Mouse (Mus musculus) macrophage (primary cell): ENCODE data around the gene Ralgapa2. TPM values are rescaled to one million over a fixed set of nuclear protein-coding genes. Genes with fewer than 3 reads are reported as not detected.
A peak's percentile ranks its signal among the peaks of the same experiment; 100 is the strongest.

Source experiments
- H3K27ac ChIP-seq: fragments of 350-480 bp; formaldehyde crosslinking; 2 replicates; pipeline ENCODE4 v1.9.0; 2021
- H3K36me3 ChIP-seq: fragments of 350-480 bp; formaldehyde crosslinking; 2 replicates; pipeline ENCODE4 v1.9.0; 2021; ENCODE audit errors: inconsistent target
- H3K4me3 ChIP-seq: fragments of 350-480 bp; formaldehyde crosslinking; 2 replicates; pipeline ENCODE4 v1.9.0; 2021; ENCODE audit errors: inconsistent target
- H3K79me2 ChIP-seq: fragments of 350-480 bp; formaldehyde crosslinking; 2 replicates; pipeline ENCODE4 v1.9.0; 2021; ENCODE audit errors: inconsistent target
- WGBS: methylation state at CpG from one replicate; pipeline ENCODE4 v1.1.7; 2026; ENCODE audit warnings: inconsistent platforms; ENCODE audit not compliant: missing documents; 5-methylcytosine and 5-hydroxymethylcytosine counted together
- polyA plus RNA-seq: library from polyadenylated mRNA; stranded (reverse); fragments of 250-400 nt; gene quantifications from 3 replicates; pipeline ENCODE4 v1.2.4, GENCODE M21; 2018; ENCODE audit warnings: inconsistent platforms

Ralgapa2 gene
- polyA plus RNA-seq, 1 experiment from 2014 or later: 10.5 TPM

DNA sequence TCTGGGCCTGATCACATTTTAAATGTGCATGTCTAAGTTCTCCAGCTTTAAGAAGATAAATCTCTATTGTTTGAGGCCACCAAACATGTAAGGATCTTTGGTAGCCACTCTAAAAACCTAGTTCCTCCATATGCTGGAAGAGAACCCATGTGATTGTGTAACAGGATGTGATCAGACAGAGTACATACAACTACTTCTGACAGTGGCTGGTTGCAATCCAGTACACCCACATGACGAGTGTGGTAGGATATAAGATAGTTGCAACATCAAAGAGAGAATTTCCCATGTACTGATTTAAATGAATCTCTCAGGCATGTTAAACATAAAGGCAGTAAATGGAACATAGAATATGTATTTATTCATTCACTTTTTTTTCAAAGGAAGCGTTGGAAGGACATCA, 4.8 kb upstream of the Ralgapa2 start:
- WGBS: 47% methylated on average over 2 of the region's 2 CpGs
- Histone ChIP-seq H3K79me2 (no peaks in the 10 kb centered on the region), H3K27ac (peak overlapping the region; percentile 66), H3K4me3 (no peak overlapping the region), H3K36me3 (no peaks in the 10 kb centered on the region)

DNA sequence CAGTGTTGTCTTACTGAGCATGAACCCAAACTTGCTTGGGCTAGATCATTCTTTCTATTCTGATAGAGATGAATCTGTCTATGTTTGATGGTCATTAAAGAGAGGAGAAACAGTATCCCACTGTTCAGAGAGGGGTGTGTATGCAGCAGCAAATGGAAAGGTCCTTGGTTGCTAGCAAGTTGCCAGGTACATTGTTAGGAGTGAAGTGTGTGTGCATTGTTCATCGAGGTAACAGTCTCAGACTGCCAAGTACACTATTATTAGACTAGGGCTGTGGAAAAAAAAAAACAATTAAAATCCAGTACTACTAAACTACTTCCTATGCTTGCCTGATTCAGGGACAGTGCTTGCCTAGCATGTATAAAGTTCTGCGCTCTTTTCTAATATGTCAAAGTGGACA, 2.9 kb upstream of the Ralgapa2 start:
- Histone ChIP-seq H3K79me2 (peaks cover 14% of the 10 kb centered on the region), H3K27ac (no peak overlapping the region), H3K4me3 (no peak overlapping the region), H3K36me3 (no peaks in the 10 kb centered on the region)
- WGBS: 64% methylated on average over 2 of the region's 2 CpGs

DNA sequence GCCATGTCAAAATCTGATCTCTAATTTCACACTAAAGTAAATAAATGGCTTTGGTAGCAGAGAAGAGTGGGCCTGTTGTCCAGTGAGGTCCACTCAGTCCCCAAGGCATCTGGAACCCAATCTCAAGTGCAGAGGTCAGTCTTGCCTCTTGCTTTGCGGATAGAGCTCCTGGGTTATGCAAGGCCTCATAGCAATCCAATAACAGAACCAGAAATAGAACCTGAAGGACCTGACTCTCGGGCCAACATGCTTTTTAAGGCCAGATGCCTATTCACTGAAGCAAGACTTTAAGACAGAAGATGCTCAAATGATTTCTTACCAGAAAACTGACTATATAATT, 407 bp upstream of the Ralgapa2 start:
- Histone ChIP-seq H3K36me3 (no peaks in the 10 kb centered on the region), H3K27ac (0 out of 2 replicates have a peak overlapping the region, but pooled peaks have one; percentile 17), H3K4me3 (no peak overlapping the region), H3K79me2 (peaks cover 40% of the 10 kb centered on the region)
- 70% methylated on average over 2 of the region's 2 CpGs for WGBS

DNA sequence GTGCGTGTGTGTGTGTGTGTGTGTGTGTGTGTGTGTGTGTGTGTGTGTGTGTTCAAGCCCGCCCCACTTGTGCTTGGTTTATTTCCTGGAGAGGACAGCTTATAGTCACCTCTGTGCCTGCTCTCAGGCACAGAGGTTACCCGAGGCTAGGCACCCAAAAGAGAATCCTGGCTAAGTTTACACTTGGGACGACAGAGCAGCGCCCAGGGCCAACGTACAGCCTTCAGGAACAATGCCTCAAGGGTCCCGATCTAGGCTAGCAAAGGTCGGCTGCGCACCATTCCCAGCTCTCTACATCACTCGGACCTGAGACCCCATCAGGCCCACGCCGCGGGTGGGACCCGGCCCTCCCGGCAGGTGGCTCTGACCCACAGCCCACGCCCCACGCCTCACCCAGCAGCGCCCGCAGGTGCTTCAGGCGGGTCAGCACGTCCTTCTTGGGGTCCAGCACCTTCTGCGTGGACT, 711 bp downstream of the Ralgapa2 start:
- Histone ChIP-seq H3K27ac (peak overlapping the region; percentile 19; the same call in 1 of the 2 replicates), H3K79me2 (peaks cover 51% of the 10 kb centered on the region), H3K4me3 (peak overlapping the region; percentile 57), H3K36me3 (no peaks in the 10 kb centered on the region)
- 0% methylated on average over 20 of the region's 22 CpGs for WGBS

DNA sequence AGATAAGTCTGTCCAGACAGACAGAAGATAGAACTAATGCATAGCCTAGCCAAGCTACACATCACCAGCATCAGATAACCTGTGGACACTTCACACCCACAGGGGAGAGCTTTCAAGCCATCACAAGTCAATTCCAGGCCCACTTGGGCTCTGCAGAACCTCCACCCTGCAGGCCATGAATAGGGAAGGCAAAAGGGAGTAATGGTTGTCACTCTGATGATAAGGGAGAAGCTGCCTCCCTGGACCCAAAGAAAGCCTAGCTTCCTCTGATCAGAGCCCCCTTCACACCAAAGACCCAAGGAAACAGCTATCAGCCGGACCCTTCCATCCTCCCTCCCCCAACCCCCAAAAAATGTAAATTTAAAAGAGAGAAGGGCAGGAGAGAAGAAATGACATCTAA, 1.4 kb downstream of the Ralgapa2 start:
- H3K36me3 ChIP-seq: no peaks in the 10 kb centered on the region
- H3K79me2 ChIP-seq: peaks cover 57% of the 10 kb centered on the region
- H3K27ac ChIP-seq: no peak overlapping the region; the same call in 1 of the 2 replicates
- H3K4me3 ChIP-seq: peak overlapping the region; percentile 57
- WGBS: 56% methylated on average over 1 of the region's 1 CpGs

DNA sequence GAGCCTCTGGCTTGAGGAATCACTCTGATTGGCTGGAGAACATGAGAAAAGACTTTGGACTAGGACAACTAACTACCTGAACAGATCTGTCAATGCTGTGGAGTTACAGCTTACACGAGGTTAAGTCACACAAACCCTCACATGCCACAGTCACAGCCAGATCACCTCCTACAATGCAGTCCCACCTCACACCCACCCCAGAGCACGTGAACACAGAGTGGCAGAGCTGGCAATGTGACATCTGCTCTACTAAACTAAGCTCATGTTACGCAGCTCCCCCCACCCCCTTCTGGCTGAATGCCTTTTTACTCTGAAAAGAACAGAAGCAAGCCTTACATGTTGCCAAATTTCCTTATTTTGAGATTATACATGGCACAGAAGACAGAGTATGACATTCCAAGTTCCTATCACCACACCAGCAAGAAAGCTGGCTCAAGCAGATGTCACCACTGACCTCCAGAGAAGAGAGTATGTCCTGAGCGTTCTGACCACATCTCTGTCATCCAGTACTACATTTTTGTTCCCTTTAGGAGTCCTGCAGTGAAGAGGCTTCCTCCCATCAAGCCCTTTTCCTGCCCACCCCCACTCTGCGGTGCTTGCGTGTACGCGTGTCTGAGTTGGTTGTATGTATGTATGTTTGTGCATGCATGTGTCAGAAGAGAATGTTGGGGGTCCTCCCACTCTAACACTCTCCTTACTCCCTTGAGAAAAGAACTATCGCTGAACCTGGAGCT, 9.4 kb downstream of the Ralgapa2 start:
- H3K4me3 ChIP-seq: no peak overlapping the region

DNA sequence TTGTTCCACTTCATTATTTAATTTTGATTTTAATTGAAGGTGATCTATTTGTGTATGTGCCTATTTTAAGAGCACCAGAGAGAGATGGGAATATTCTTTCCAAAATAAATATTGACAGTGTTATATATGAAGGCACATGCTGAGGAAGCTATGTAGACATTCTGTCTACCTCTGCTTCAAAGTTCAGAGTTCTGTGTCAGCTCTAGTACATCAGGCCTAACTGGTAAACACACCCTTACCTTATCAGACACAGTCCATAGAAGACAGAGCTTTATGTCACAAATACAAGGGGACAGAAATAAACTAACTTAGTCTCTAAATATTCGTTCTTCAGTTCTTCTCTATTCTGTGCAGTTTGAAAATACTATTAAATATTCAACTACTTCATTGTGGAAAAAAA, 12.1 kb downstream of the Ralgapa2 start:
- WGBS: 86% methylated on average over 1 of the region's 1 CpGs
- Histone ChIP-seq H3K4me3 (no peak overlapping the region), H3K27ac (no peak overlapping the region), H3K36me3 (no peaks in the 10 kb centered on the region), H3K79me2 (peaks cover 86% of the 10 kb centered on the region)

More for the DNA sequence above, 9.4 kb downstream of the Ralgapa2 start:
- Histone ChIP-seq H3K79me2 (peaks cover 94% of the 10 kb centered on the region), H3K27ac (no peak overlapping the region), H3K36me3 (no peaks in the 10 kb centered on the region)
- 73% methylated on average over 9 of the region's 9 CpGs for WGBS

DNA sequence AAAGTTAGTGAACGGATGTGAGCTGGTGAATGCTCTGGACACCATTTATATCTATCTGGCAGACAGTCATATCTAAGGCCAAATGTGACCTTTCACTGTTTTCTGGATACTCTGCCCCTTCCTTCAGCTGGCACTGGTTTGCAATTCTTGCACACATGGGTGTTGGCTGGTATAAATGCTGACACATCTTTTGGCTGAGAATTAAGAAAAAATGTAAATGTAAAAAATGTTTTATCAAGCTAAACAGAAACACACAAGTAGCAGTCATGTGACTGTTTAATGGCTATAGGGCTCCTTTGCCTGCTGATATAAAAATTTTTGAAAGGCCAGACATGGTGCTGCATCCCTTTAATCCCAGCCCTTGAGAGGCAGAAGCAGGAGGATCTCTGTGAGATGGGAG, 13.0 kb downstream of the Ralgapa2 start:
- no peak overlapping the region for H3K27ac ChIP-seq
- H3K36me3 ChIP-seq: no peaks in the 10 kb centered on the region
- 100% methylated on average over 1 of the region's 1 CpGs for WGBS

DNA sequence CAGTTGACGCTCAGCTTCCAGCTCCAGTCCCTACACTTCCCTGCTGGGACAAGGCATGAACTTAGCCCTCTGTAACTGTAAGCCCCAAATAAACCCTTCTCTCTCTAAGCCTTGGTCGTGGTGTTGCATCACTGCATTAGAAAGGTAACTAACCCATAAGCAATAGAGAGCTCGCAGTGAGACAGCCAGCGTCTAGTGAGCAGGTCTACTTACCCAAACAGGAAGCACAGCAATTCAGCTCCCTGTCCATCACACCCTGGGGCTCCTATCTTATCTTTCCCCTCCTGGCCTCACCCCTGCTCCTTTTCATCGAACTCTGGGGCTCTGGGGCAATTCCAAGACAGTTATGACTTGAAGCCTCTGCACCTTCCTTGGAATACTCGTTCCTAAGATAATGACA, 13.8 kb downstream of the Ralgapa2 start:
- Histone ChIP-seq H3K27ac (no peak overlapping the region), H3K4me3 (no peak overlapping the region), H3K79me2 (peaks cover 77% of the 10 kb centered on the region), H3K36me3 (no peaks in the 10 kb centered on the region)
- 88% methylated on average over 6 of the region's 6 CpGs for WGBS

More for the DNA sequence above, 13.0 kb downstream of the Ralgapa2 start:
- H3K4me3 ChIP-seq: no peak overlapping the region
- H3K79me2 ChIP-seq: peaks cover 82% of the 10 kb centered on the region

DNA sequence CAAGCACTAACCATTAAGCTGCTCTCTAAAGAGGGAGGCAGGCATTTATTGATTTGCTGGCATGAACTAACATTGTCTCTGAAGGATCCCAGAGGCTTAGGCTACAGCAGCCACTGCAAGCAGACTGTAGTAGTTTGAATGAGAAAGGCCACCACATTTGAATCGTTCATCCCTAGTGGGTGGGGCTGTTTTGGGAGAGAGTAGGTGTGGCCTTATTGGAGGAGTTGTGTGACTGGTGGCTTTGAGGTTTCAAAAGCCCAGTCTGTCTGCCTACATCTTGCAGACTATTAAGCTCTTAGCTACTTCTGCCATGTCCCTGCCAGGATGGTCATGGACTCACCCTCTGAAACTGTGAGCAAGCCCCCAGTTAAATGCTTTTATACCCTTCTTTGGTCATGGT, 15.1 kb downstream of the Ralgapa2 start:
- 70% methylated on average over 1 of the region's 1 CpGs for WGBS
- Histone ChIP-seq H3K79me2 (peaks cover 77% of the 10 kb centered on the region), H3K27ac (no peak overlapping the region), H3K36me3 (no peaks in the 10 kb centered on the region), H3K4me3 (no peak overlapping the region)

DNA sequence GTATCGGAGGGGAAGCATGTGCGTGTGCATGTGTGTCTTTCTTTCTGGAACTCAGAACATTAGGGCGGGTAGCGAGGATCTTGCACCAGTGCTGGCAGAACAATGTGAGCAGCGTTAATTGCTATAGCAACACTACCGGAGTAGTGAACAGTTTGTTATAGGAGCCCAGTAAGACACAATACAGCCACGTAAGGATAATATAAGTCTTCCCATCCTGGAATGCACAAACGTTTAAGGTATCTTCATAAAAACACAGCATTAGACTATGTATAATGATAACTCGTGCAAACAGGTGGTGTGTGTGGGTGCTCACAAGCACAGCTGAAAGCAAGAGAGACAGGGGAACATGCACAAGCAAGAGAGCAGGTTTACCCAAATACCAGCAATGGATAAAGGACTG, 16.4 kb downstream of the Ralgapa2 start:
- Histone ChIP-seq H3K4me3 (no peak overlapping the region), H3K79me2 (peaks cover 77% of the 10 kb centered on the region), H3K36me3 (no peaks in the 10 kb centered on the region), H3K27ac (no peak overlapping the region)
- WGBS: 92% methylated on average over 7 of the region's 9 CpGs

DNA sequence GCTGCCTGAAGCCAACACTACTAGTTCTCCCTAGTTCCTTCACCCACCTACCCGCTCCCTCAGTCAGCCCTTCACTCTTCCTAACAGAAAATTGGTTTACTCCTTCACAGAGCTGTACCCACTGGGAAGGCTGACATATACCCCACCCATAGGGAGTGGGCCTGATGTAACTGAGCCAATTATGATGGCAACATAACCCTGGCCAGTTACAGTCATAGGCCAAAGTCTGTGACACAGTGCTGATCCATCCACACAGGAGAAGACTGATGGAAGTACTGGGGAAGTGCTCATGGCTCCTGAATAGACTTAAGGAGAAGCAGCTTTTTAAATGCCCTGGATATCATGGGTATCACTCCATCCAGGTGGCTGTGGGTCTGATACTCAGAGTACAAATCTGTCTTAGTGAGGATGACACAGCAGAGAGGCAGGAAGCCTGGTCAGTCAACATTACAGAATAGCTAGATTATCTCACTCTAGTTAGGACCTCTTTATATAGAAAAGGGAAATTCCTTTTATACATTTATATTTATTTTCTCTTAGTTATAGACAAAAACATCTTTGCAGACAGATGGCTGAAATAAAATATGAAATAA, 18.7 kb downstream of the Ralgapa2 start:
- peaks cover 64% of the 10 kb centered on the region for H3K79me2 ChIP-seq
- no peak overlapping the region for H3K4me3 ChIP-seq
- H3K36me3 ChIP-seq: no peaks in the 10 kb centered on the region
- WGBS: 100% methylated on average over 1 of the region's 1 CpGs
- peak overlapping the region; percentile 7; the same call in 1 of the 2 replicates for H3K27ac ChIP-seq

DNA sequence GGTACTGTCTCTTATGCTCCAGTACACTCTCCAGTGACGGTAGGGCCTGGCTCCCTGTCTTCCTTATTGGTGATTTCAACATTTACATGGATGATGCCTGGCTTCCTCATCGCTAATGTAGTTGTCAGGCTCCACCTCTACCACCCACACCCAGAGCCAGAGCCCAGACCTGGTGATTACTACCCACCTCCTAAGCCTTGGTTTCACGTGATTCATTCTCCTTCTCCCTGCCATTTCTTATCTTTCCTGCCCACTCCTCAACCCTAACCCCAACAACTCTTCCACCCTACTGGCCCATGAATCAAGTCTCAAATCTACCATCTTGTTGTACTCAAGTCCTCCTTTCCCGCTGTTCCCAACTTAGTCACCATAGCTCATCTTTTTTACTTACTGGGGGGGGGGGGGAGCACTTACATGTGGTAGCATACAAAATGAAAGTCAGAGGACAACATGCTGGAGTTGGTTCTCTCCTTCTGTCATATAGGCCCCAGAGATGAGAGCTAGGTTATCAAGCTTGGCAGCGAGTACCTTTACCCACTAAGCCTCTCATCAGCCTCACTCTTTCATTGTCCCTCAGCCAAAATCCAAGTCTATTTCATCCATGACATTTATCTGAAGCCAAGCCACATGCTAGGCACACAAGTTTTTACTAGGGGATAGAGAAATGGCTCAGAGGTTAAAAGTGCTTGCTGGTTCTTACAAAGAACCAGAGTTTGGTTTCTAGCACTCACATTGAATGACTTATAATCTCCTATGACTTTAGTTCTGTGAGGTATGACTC, 20.1 kb downstream of the Ralgapa2 start:
- no peak overlapping the region for H3K27ac ChIP-seq
- H3K4me3 ChIP-seq: no peak overlapping the region
- peaks cover 63% of the 10 kb centered on the region for H3K79me2 ChIP-seq
- 96% methylated on average over 5 of the region's 5 CpGs for WGBS
- no peaks in the 10 kb centered on the region for H3K36me3 ChIP-seq

DNA sequence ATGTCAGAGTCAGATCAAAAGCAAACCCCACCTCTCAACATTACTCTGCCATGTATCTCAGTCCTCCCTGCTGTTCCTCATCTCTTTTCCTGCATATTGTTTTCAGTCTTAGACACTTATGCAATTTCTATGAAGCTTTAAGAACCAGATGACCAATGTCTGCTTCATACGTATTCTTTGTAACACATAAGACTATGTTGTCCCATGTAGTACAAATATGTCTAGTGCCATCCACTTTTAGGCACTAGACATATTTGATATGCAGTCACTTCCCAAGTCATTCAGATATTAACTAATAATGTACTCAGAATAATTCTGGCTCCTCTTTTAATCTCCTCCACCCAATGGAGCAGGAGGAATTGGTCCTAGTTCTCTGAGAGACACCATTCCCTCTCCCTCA, 21.2 kb downstream of the Ralgapa2 start:
- WGBS: 94% methylated on average over 1 of the region's 1 CpGs
- Histone ChIP-seq H3K79me2 (peaks cover 69% of the 10 kb centered on the region), H3K36me3 (no peaks in the 10 kb centered on the region), H3K27ac (no peak overlapping the region), H3K4me3 (no peak overlapping the region)

DNA sequence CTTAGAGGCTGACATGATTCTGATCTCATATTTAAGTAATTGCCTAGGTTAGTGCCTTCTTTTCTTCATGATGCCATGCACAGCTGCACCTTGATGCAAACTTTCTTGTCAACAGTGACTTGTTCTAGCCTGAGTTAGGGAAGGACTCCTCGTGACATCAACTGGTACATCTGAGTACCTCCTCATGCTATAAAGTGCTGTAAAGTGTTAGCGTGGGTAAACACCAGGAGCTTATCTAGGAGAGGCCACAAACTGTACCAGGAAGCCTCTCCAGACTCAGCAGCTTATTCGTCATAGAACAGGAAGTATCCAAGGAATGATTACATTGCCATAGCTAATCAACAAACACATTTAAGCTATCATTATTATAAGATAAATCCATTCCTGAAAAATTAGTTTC, 23.9 kb downstream of the Ralgapa2 start:
- Histone ChIP-seq H3K36me3 (no peaks in the 10 kb centered on the region), H3K4me3 (no peak overlapping the region), H3K79me2 (peaks cover 58% of the 10 kb centered on the region), H3K27ac (no peak overlapping the region)
- WGBS: 91% methylated on average over 3 of the region's 3 CpGs
